Mouse (Mus musculus) olfactory bulb, adult 2 months (tissue): ENCODE measurements around the gene Slc16a3.

Source experiments
- CTCF ChIP-seq: fragments of 200-500 bp; IDR thresholded peaks from 2 replicates; pipeline ENCODE4 v1.5.1; 2012; ENCODE audit warnings: low read depth, mild to moderate bottlenecking, low read length, moderate library complexity; ENCODE audit not compliant: insufficient read depth
- POLR2A ChIP-seq: fragments of 200-500 bp; IDR thresholded peaks from 2 replicates; pipeline ENCODE4 v1.6.1; 2012; ENCODE audit warnings: mild to moderate bottlenecking, low read depth, low read length, moderate library complexity; ENCODE audit not compliant: insufficient read depth

DNA sequence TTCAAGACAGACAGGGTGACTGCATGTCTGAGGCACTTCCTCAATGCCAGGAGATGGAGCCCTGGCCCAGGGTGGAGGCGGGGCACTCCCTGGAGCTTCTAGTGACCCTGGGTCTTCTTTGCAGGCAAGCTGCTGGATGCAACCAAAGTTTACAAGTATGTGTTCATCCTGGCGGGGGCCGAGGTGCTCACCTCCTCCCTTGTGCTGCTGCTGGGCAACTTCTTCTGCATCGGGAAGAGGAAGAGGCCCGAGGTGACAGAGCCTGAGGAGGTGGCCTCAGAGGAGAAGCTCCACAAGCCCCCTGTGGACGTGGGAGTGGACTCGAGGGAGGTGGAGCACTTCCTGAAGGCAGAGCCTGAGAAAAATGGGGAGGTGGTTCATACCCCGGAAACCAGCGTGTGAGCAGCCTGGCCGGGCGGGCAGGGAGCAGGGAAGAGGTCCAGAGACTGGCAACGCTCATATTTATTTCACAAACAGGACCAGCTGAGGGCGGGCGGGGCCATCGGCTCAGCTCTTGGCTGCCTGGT lies 9.5 kb downstream of the Slc16a3 start:
- TF ChIP-seq CTCF (no peak), POLR2A (no peak)
